Mouse (Mus musculus) lung, adult 10 weeks (tissue): ENCODE data around the gene Dspp. TPM values are rescaled to one million over a fixed set of nuclear protein-coding genes. Genes with fewer than 3 reads are reported as not detected.

Experiments
- polyA plus RNA-seq: library from polyadenylated mRNA; stranded (reverse); fragments of 350-450 nt; fragmentation: Illumina TruSeq; extraction: RNeasy Lipid Tissue Mini Kit (QIAGEN cat#74804); gene quantifications from one replicate; pipeline ENCODE4 v1.2.3, GENCODE M21; 2014; ENCODE audit warnings: low read depth, low replicate concordance; ENCODE audit not compliant: insufficient read depth

Gene Dspp
- not detected for polyA plus RNA-seq

GRCm38 (mm10) chr5:104170412-104170811, at the start of gene Dspp:
Gene Dspp, plus strand, starts transcription at chr5:104170712.

GRCm38 (mm10) chr5:104202351-104202750, 31.8 kb downstream of the Dspp start, which contains the start of gene Dmp1:
Gene Dmp1, plus strand, starts transcription at chr5:104202613.

Other genes with a start within 250 kb of the Dspp start
- not detected for gene Hsd17b13, start 193.3 kb upstream of the Dspp start, polyA plus RNA-seq
- 108 TPM for gene Hsd17b11, start 148.8 kb upstream of the Dspp start, polyA plus RNA-seq
- gene Nudt9, start 124.4 kb upstream of the Dspp start, polyA plus RNA-seq: 51.2 TPM
- not detected for gene Gm17660, start 93.1 kb upstream of the Dspp start, polyA plus RNA-seq
- gene Sparcl1, start 57.0 kb upstream of the Dspp start, polyA plus RNA-seq: 346 TPM
- not detected for gene Dmp1, start 31.9 kb downstream of the Dspp start, polyA plus RNA-seq
- gene Ibsp, start 128.5 kb downstream of the Dspp start, polyA plus RNA-seq: not detected
- not detected for gene Mepe, start 154.6 kb downstream of the Dspp start, polyA plus RNA-seq